Mouse (Mus musculus) left cerebral cortex, postnatal 4 days (tissue): Measurements from ENCODE around the gene Hist1h2ao. TPM values are rescaled to one million over a fixed set of nuclear protein-coding genes. Genes with fewer than 3 reads are reported as not detected.
"Not testable (repeated sequence)": the region's sequence is repeated elsewhere in the genome, so short reads cannot be mapped to it uniquely, and the experiment has no call there.

Experiments used
- DNase-seq: peaks from one replicate; pipeline ENCODE4 v3.0.0-alpha.2; 2022
- intact Hi-C: fragments of 180-260 bp; cut with DNase I; formaldehyde crosslinking; loops from one replicate; pipeline ENCODE4 v1.15.1; 2025
- total RNA-seq, 2 experiments: library from RNA; stranded (reverse); gene quantifications; 2 replicates each; pipeline ENCODE4 v1.2.3; 2021

Hist1h2ao gene
- total RNA-seq, 2 experiments from 2014 or later, result not detected

DNA sequence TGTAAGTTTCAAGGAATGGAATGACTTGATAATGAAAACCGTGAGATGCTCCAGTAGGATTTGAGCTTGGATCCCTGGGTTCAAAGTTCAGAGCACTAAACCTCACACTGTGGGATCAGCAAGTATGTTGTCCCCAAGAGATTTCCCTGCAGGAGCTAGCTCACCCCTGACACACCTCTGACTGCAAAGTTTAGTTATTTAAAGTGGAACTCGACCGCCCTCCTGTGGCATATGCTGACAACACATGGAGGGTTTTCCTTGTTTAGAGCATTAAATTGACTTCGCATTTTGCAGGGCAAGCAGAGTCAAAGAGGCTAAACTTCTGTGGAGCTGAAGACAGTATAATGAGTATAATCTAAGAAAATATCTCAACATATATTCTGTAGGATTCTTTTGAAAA lies 7.2 kb upstream of the Hist1h2ao start:
- DNase-seq, intact Hi-C loops: not testable (repeated sequence)

DNA sequence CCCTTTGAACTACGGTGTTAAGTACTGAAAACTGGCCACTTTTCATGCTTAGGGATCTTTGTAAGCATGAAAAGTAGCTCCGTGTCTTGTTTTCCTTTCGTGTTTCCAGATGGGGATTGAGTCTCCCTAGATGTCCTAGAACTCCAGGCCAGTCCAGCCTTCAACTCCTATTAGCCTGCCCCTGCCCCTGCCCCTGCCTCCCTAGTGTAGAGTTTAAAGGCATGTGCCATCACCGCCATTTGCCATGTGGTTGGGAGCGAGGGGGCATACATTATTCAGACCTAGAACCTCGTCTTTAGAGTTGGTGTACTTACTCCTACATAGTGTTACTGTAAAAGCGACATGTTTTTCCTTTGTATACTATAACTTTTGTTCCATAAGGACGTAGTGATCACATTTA lies 809 bp downstream of the Hist1h2ao start:
- DNase-seq, intact Hi-C loops: not testable (repeated sequence)

DNA sequence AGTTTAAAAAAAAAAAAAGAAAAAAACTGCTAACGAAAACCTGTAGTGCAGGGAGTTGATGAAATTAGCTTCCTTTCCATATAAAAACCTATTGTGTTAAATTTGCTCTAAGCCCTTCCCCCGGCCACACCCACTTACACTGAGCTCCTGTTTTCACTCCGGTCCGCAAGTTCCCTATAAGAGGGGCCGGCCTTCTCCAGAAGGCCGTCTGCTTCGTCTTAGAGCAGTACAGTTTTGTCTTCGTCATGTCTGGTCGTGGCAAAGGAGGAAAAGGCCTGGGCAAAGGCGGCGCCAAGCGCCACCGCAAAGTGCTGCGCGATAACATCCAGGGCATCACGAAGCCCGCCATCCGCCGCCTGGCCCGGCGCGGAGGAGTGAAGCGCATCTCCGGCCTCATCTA lies 1.3 kb downstream of the Hist1h2ao start, which contains the start of gene Hist1h4m:
Gene Hist1h4m (plus strand): TSS at position 208 of the 400 bp plus-strand sequence.
- intact Hi-C loops, result not testable (repeated sequence)
- peak; percentile 20 for DNase-seq

DNA sequence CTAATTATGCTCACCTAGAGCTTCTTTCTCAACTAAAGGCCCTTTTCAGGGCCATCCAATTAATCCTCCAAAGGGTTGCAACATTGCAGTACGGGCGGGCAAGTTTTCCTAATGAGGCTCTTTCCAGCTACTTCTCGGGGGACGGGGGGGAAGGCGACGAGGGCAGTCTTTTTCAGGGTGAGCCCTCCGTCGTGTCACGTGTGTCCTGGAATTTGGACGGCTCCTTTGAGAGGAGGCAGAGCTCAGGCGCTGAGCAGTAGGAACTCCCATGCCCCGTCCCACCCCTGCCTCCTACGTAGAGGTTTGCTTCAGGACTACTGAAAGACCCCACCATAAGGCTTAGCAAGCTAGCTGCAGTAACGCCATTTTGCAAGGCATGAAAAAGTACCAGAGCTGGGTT lies 1.8 kb downstream of the Hist1h2ao start:
- DNase-seq, intact Hi-C loops: not testable (repeated sequence)

DNA sequence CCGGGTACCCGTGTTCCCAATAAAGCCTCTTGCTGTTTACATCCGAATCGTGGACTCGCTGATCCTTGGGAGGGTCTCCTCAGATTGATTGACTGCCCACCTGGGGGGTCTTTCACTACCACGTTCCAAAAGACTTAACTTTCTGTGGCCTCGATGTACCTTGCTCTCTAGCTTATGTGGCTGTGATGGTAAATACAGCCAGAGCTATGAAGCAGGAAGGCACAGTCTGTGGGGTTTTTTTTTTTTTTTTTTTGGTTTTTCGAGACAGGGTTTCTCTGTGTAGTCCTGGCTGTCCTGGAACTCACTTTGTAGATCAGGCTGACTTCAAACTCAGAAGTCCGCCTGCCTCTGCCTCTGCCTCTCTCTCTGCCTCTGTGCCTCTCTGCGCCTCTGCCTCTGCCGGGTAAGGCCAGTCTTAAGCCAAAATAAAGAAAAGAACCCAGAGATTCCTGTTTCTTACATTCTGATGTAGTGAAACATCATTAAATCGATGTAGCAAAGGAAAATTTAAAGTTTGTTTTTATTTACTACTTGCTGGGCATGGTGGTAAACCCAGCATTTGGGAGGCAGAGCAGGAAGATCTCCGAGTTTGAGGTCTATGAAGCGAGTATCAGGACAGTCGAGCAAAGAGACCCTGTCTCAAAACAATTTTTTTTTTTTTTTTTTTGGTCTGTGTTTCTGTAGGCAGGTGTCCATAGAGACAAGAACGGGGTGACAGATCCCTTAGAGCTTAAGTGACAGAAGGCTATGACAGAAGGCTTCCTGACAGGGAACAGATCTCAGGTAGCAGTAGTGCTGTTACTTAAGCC lies 10.0 kb downstream of the Hist1h2ao start:
- not testable (repeated sequence) for DNase-seq
- intact Hi-C loops, result loop anchor here (10.0 kb wide), 1 partner anchor 205 kb away; no protein-coding TSS in a partner anchor

DNA sequence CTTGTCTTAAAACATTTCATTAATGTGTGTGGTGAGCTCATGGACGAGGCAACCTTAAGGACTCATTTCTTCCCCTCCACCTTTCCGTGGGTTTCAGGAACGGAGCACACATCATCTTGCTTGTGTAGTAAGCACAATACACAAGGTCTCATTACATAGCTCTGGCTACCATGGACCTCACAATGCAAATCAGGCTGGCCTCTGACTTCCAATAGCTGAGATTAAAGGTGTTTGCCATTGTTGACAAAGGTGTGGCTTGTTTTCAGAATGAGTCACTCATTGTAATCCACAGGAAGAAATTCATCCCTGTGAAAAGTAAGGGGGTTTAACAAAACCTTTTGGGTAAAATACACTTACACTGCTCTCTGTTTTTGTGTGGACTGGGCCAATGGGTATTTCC lies 18.2 kb downstream of the Hist1h2ao start:
- no peak for DNase-seq
- intact Hi-C loops, result loop anchor here (10.0 kb wide), 1 partner anchor 196 kb away; no protein-coding TSS in a partner anchor

DNA sequence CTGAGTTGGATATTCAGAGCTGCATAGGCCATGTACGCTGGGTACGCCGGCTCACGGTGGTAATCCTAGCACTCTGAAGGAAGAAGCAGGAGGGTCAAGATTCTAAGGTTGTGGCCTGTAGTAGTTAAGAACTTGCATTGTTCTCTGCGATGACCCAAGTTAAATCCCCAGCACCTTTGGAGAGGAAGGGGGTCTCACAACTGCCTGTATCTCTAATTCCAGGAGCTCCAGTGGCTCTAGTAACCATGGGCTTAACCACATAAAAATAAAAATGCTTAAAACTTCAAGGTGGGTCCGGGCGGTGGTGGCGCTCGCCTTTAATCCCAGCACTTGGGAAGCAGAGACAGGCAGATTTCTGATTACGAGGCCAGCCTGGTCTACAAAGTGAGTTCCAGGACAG lies 20.1 kb downstream of the Hist1h2ao start:
- intact Hi-C loops, result no loop called here
- no peak for DNase-seq

DNA sequence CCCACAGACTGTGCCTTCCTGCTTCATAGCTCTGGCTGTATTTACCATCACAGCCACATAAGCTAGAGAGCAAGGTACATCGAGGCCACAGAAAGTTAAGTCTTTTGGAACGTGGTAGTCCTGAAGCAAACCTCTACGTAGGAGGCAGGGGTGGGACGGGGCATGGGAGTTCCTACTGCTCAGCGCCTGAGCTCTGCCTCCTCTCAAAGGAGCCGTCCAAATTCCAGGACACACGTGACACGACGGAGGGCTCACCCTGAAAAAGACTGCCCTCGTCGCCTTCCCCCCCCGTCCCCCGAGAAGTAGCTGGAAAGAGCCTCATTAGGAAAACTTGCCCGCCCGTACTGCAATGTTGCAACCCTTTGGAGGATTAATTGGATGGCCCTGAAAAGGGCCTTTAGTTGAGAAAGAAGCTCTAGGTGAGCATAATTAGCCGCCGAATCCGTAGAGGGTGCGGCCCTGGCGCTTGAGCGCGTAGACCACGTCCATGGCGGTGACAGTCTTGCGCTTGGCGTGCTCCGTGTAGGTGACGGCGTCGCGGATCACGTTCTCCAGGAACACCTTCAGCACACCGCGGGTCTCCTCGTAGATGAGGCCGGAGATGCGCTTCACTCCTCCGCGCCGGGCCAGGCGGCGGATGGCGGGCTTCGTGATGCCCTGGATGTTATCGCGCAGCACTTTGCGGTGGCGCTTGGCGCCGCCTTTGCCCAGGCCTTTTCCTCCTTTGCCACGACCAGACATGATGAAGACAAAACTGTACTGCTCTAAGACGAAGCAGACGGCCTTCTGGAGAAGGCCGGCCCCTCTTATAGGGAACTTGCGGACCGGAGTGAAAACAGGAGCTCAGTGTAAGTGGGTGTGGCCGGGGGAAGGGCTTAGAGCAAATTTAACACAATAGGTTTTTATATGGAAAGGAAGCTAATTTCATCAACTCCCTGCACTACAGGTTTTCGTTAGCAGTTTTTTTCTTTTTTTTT lies 21.4 kb downstream of the Hist1h2ao start, which contains the start of gene Hist1h4n:
Gene Hist1h4n (minus strand): TSS at position 779 of the 977 bp plus-strand sequence.
- intact Hi-C loops, DNase-seq: not testable (repeated sequence)

DNA sequence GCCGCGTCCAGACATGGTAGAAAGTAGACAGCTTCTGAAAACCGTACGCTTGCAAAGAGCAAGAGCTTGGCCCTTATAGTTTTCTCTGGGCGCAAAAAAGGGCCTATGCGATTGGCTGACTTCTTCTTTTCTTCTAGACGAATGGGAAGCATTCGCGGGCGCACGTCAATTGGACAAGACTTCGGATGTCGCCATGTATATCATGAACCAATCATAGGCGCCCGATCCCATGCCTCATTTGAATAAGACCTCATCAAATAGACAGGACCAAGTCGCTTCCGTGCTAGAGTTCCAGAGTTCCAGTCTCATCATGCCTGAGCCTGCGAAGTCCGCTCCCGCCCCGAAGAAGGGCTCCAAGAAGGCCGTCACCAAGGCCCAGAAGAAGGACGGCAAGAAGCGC lies 23.2 kb downstream of the Hist1h2ao start, which contains the start of the genes Hist1h2ap and Hist1h2br:
Gene Hist1h2ap (minus strand): TSS at position 47 of the 400 bp plus-strand sequence.
Gene Hist1h2br (plus strand): TSS at position 283 of the 400 bp plus-strand sequence.
- DNase-seq, intact Hi-C loops: not testable (repeated sequence)

DNA sequence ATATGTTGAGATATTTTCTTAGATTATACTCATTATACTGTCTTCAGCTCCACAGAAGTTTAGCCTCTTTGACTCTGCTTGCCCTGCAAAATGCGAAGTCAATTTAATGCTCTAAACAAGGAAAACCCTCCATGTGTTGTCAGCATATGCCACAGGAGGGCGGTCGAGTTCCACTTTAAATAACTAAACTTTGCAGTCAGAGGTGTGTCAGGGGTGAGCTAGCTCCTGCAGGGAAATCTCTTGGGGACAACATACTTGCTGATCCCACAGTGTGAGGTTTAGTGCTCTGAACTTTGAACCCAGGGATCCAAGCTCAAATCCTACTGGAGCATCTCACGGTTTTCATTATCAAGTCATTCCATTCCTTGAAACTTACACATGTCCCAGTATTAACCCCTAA lies 30.2 kb downstream of the Hist1h2ao start:
- DNase-seq, intact Hi-C loops: not testable (repeated sequence)

DNA sequence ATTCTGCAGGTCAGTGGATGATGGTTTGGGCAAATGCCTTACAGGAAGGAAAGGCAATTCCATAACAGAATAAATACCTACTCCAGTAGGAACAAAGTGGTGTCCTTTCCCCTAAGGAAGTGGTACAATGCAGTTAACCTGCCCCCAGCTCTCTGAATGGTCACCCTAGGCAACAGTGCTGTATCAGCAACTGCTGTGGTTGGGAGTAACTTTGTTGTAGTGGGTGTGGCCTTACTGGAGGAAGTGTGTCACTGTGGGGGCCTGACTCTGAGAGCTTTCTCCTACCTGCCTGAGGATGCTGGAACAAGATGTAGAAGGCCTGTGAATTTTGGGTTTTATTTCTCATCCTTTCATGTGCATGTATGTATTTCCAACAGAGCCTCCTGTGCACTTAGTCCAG lies 36.1 kb downstream of the Hist1h2ao start:
- DNase-seq, intact Hi-C loops: not testable (repeated sequence)

DNA sequence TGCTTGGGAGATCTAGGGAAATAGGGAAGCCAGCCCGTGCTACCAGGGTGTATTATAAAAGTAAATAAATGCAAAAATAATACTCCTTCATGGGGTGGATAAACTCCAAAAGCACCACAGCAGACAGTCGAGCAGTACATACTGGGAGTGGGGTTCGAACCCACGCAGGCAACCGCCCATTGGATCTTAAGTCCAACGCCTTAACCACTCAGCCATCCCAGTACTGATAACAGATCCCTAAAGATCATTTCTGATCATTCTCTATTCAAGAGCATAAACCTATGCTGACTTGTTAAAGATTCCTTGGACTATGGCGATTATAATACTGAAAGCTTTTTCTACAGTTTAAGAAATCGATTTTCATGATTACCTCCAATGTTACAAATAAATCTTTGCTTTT lies 37.6 kb downstream of the Hist1h2ao start:
- intact Hi-C loops, result no loop called here
- no peak for DNase-seq

DNA sequence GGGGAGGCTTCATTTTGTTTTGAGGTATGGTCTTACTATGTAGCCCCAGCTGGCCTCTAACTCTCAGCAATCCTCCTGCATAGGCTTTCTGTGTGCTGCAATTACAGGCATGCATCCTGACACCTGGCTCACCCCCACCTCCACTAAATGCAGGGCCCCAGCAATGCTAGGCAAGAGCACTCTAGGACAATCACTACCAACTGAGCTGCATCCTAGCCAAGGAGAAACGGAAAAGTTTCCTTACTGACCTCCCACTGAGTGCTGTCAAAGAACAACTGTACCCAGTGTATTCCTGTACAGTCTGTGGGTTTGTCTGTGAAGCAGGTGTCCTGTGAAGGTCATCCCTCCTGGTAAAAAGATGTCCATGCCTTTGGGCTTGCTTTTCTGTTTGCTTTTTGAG lies 40.4 kb downstream of the Hist1h2ao start:
- not testable (repeated sequence) for DNase-seq
- intact Hi-C loops, result loop anchor here (10.0 kb wide), 1 partner anchor 174 kb away; no protein-coding TSS in a partner anchor

DNA sequence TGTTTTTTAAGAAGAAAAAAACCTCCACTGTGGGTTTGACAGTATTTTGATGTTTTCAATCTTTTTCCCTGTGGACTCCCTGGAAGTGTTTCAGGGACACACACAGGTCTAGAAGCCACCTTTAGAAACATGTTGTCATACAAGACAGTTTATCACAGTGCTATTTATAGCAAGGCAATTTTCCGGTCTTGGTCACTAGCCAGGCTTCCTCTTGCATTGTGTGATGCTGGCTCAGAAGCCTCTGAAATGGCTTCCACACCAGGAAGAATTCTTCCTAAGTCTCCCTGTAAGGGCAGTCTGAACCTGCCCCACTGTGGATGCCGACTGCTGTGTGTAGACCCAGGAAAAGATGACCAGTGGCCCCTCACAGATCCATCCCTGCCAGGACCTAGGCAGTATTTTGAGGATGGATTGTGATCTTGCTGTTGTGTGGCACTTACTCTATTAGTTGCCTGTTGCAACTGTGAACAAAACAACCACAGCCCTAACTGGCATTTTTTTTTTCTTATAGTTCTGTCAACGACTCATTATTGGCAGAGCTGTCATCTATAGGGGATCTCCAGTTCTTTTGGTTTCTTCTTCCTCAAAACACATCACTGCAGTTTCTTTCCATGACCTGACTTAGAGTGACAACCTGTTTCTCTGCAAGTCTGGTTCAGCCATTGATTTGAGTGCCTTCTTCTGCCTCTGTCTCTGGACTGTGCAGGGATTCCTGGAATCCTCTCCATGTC lies 42.1 kb downstream of the Hist1h2ao start:
- intact Hi-C loops, result loop anchor here (10.0 kb wide), 1 partner anchor 172 kb away; no protein-coding TSS in a partner anchor
- no peak for DNase-seq

DNA sequence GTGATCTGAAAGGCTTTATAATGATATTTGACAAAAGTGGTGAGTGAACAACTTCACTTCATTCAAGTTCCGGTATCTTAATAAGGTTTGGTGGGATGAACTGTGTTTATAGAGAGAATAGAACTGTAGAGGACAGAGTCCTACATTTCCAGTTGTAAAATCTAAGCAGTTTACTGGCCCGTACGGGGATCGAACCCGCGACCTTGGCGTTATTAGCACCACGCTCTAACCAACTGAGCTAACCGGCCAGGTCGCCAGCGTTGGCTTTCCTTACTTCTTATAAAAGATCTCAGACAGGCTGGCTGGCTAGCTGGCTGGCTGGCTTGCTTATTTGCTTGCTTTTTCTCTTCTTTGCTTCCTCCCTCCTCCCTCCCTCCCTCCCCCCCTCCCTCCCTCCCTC lies 44.9 kb downstream of the Hist1h2ao start:
- DNase-seq, result peak; percentile 54
- intact Hi-C loops, result loop anchor here (10.0 kb wide), 1 partner anchor 170 kb away; no protein-coding TSS in a partner anchor

DNA sequence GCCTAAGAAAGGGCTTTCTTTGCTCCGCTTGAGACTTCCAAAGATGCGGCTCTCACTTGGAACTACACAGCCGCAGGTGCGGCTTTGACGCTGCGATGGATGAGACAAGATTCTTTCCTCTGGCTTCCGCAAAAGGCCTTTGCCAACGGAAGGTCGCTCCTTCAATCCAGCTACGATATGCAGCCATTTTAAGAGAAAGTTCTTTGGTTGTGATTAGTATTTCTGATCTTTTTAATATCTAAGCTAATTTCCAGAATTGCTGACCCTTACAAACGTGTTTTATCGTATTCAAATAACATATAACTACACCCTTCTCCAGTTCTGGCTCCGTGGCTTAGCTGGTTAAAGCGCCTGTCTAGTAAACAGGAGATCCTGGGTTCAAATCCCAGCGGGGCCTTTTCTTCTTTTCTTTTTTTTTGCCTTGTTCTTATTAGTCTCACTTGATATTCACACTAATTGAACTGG lies 45.5 kb downstream of the Hist1h2ao start:
- intact Hi-C loops, result loop anchor here (10.0 kb wide), 1 partner anchor 169 kb away; no protein-coding TSS in a partner anchor
- DNase-seq, result peak; percentile 8
